Mouse (Mus musculus) CH12.LX (cell line): ENCODE measurements around the gene Olfr91.

Source experiments
- CHD2 ChIP-seq: IDR thresholded peaks from 2 replicates; pipeline ENCODE4 v1.6.1; 2011; ENCODE audit warnings: low read length, improper control_type of control experiment
- CTCF ChIP-seq, 2 experiments: IDR thresholded peaks in 1 of 2; conservative IDR thresholded peaks in 1 of 2; 2 replicates each; pipeline ENCODE4 v1.5.1; 2011 to 2012; ENCODE audit warnings: low read depth in 2 of 2, low read length in 2 of 2, improper control_type of control experiment in 1 of 2, inconsistent platforms in 1 of 2, mild to moderate bottlenecking in 1 of 2, moderate library complexity in 1 of 2
- E2F4 ChIP-seq: IDR thresholded peaks from 2 replicates; pipeline ENCODE4 v1.6.1; 2011; ENCODE audit warnings: low read depth, low read length, improper control_type of control experiment; ENCODE audit not compliant: insufficient replicate concordance
- ETS1 ChIP-seq: conservative IDR thresholded peaks from 2 replicates; pipeline ENCODE4 v1.6.1; 2012; ENCODE audit warnings: low read depth, mild to moderate bottlenecking, inconsistent platforms, low read length, improper control_type of control experiment, moderate library complexity
- KAT2A ChIP-seq: IDR thresholded peaks from 2 replicates; pipeline ENCODE4 v1.6.1; 2012; ENCODE audit warnings: low read length, improper control_type of control experiment, inconsistent platforms; ENCODE audit not compliant: insufficient replicate concordance
- MAFK ChIP-seq: IDR thresholded peaks from 2 replicates; pipeline ENCODE4 v1.6.1; 2011; ENCODE audit warnings: low read length, improper control_type of control experiment; ENCODE audit not compliant: insufficient replicate concordance
- POLR2A ChIP-seq: IDR thresholded peaks from 2 replicates; pipeline ENCODE4 v1.6.1; 2011; ENCODE audit warnings: low read depth, mild to moderate bottlenecking, improper control_type of control experiment, low read length
- TBP ChIP-seq: conservative IDR thresholded peaks from 2 replicates; pipeline ENCODE4 v1.6.1; 2011; ENCODE audit warnings: low read depth, low read length, improper control_type of control experiment
- TCF12 ChIP-seq: IDR thresholded peaks from 2 replicates; pipeline ENCODE4 v1.6.1; 2014; ENCODE audit warnings: low read depth, mild to moderate bottlenecking, inconsistent platforms, low read length, improper control_type of control experiment
- USF2 ChIP-seq: conservative IDR thresholded peaks from 2 replicates; pipeline ENCODE4 v1.6.1; 2011; ENCODE audit warnings: low read depth, low read length, improper control_type of control experiment

- TF ChIP-seq TCF12 (no peak), POLR2A (no peak), USF2 (no peak), CHD2 (no peak), E2F4 (no peak), MAFK (no peak), CTCF (conservative IDR thresholded peaks at IDR 0.05 in 1 of 2, IDR thresholded peaks at IDR 0.05 in 1 of 2; ENCODE audit: low read depth in 2 of 2, low read length in 2 of 2) (no peak), TBP (no peak), ETS1 (no peak), KAT2A (no peak)
These were observed 18.0 kb downstream of the Olfr91 start for GRCm38 (mm10) chr17:37080119-37080518.
